Mouse (Mus musculus) liver, postnatal 0 days (tissue): Measurements from ENCODE around the gene Lce3a. TPM values are rescaled to one million over a fixed set of nuclear protein-coding genes. Genes with fewer than 3 reads are reported as not detected.
A peak's percentile ranks its signal among the peaks of the same experiment; 100 is the strongest.

Experiments
- ATAC-seq: fragments of 200-750 bp; cut with Nextera tagmentation; 2 replicates; pipeline ENCODE4 v1.8.0; 2017; ENCODE audit warnings: mild to moderate bottlenecking, moderate library complexity
- DNase-seq: peaks from one replicate; pipeline ENCODE4 v3.0.0-alpha.2; 2016
- H3K27ac ChIP-seq: fragments of 300-500 bp; sonication (generic); 2 replicates; pipeline ENCODE4 v1.5.1; 2014; ENCODE audit warnings: antibody characterized with exemption, moderate library complexity, mild to moderate bottlenecking, low read depth
- H3K27me3 ChIP-seq: fragments of 300-500 bp; sonication (generic); 2 replicates; pipeline ENCODE4 v1.6.1; 2014; ENCODE audit warnings: low read length, control low read depth, mixed read lengths; ENCODE audit not compliant: insufficient read depth
- H3K36me3 ChIP-seq: fragments of 300-500 bp; sonication (generic); replicated peaks from 2 replicates; pipeline ENCODE4 v1.6.1; 2014; ENCODE audit warnings: mild to moderate bottlenecking, control low read depth, low read length, moderate library complexity, mixed read lengths; ENCODE audit not compliant: insufficient read depth
- H3K4me1 ChIP-seq: fragments of 300-500 bp; sonication (generic); 2 replicates; pipeline ENCODE4 v1.6.1; 2014; ENCODE audit warnings: antibody characterized with exemption, mild to moderate bottlenecking, control low read depth; ENCODE audit not compliant: insufficient read depth
- H3K4me2 ChIP-seq: fragments of 300-500 bp; sonication (generic); 2 replicates; pipeline ENCODE4 v1.6.1; 2014; ENCODE audit warnings: low read depth, mild to moderate bottlenecking, low read length, moderate library complexity, mixed read lengths
- H3K4me3 ChIP-seq: fragments of 300-500 bp; sonication (generic); 2 replicates; pipeline ENCODE4 v1.5.1; 2014; ENCODE audit warnings: low read depth, low read length
- H3K9ac ChIP-seq: fragments of 300-500 bp; sonication (generic); replicated peaks from 2 replicates; pipeline ENCODE4 v1.6.1; 2014; ENCODE audit warnings: mild to moderate bottlenecking, moderate library complexity
- H3K9me3 ChIP-seq: fragments of 300-500 bp; sonication (generic); 2 replicates; pipeline ENCODE4 v1.6.1; 2016; ENCODE audit warnings: mild to moderate bottlenecking, control low read depth, low read length, mixed read lengths
- CTCF ChIP-seq: sonication (generic); IDR thresholded peaks from 2 replicates; pipeline ENCODE4 v1.5.1; 2016; ENCODE audit warnings: antibody characterized with exemption, low read depth
- EP300 ChIP-seq: IDR thresholded peaks from 2 replicates; pipeline ENCODE4 v1.6.1; 2016; ENCODE audit warnings: antibody characterized with exemption, low read depth, mild to moderate bottlenecking
- WGBS: fragments of 180-500 bp; shearing (Covaris S2); extraction: QIAGEN DNeasy Blood & Tissue Kit; methylation state at CpG from one replicate; pipeline ENCODE4 v1.1.7; 2014; ENCODE audit not compliant: insufficient replicate concordance; 5-methylcytosine and 5-hydroxymethylcytosine counted together
- polyA plus RNA-seq: library from polyadenylated mRNA; unstranded; fragments of >200 nt; fragmentation: Nextera tagmentation; extraction: Ambion mirVana; gene quantifications from 2 replicates; pipeline ENCODE4 v1.2.1, GENCODE M21; 2015

The Lce3a gene
- polyA plus RNA-seq: not detected in 2 replicates

DNA sequence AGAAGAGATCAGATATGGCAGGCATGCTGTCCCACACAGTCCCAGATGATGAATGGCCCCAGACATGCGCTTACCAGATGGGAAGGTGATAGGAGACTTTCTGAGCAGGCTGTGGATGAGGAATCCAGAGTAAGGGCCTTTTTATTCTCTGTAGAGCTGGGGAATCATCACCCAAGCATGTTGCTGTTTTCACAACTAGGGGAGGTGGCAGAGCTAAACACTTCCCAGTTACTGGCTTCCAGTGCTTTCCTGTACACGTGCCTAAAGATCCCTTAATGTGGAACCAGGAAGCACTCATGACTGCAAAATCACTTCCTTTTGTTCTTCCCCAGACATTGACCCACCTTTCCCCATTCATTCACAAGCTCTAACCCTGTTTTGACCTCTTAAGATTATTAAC lies at the start of gene Lce3a:
Gene Lce3a (minus strand): TSS at position 101 of the 400 bp plus-strand sequence.
- DNase-seq (no peak), ATAC-seq (no peak)
- no peaks in the 10 kb centered on the region for H3K36me3 ChIP-seq
- no peak within 1 kb of the TSS for H3K4me2 ChIP-seq
- no peak for TF ChIP-seq CTCF
- no peak for TF ChIP-seq EP300
- H3K27ac ChIP-seq: no peak within 1 kb of the TSS
- WGBS: 43% methylated on average over 2 of the region's 2 CpGs
- no peaks in the 10 kb centered on the region for H3K9me3 ChIP-seq
- no peaks in the 10 kb centered on the region for H3K4me1 ChIP-seq
- H3K27me3 ChIP-seq: no peaks in the 10 kb centered on the region
- no peak within 1 kb of the TSS for H3K4me3 ChIP-seq
- no peak within 1 kb of the TSS for H3K9ac ChIP-seq

- no peaks in the 10 kb centered on the region for H3K27me3 ChIP-seq
- no peak within 1 kb of the TSS for H3K9ac ChIP-seq
- DNase-seq (no peak), ATAC-seq (no peak)
- H3K36me3 ChIP-seq: no peaks in the 10 kb centered on the region
- no peak within 1 kb of the TSS for H3K4me2 ChIP-seq
- H3K9me3 ChIP-seq: no peaks in the 10 kb centered on the region
- H3K4me1 ChIP-seq: no peaks in the 10 kb centered on the region
- no peak within 1 kb of the TSS for H3K4me3 ChIP-seq
- no peak for TF ChIP-seq CTCF
- TF ChIP-seq EP300: no peak
- 79% methylated on average over 2 of the region's 2 CpGs for WGBS
- H3K27ac ChIP-seq: no peak within 1 kb of the TSS
Measured at GRCm38 (mm10) chr3:92966761-92967160, 40.7 kb upstream of the Lce3a start, which contains the start of gene Lce3e. Gene Lce3e (plus strand): TSS chr3:92967061.

GRCm38 (mm10) chr3:92957090-92957489 lies 31.1 kb upstream of the Lce3a start, which contains the start of gene Lce3d:
Gene Lce3d (plus strand): TSS chr3:92957390.
- TF ChIP-seq EP300: no peak
- no peak for TF ChIP-seq CTCF
- DNase-seq (no peak), ATAC-seq (no peak)
- H3K9ac ChIP-seq: no peak within 1 kb of the TSS
- no peaks in the 10 kb centered on the region for H3K27me3 ChIP-seq
- H3K4me2 ChIP-seq: no peak within 1 kb of the TSS
- WGBS: 84% methylated on average over 1 of the region's 1 CpGs
- no peaks in the 10 kb centered on the region for H3K9me3 ChIP-seq
- H3K27ac ChIP-seq: no peak within 1 kb of the TSS
- no peaks in the 10 kb centered on the region for H3K4me1 ChIP-seq
- no peak within 1 kb of the TSS for H3K4me3 ChIP-seq
- no peaks in the 10 kb centered on the region for H3K36me3 ChIP-seq

- TF ChIP-seq CTCF: no peak
- TF ChIP-seq EP300: no peak
- Histone ChIP-seq H3K4me2 (no peak within 1 kb of the TSS), H3K4me1 (no peaks in the 10 kb centered on the region), H3K4me3 (no peak within 1 kb of the TSS), H3K36me3 (no peaks in the 10 kb centered on the region), H3K27ac (no peak within 1 kb of the TSS), H3K9ac (no peak within 1 kb of the TSS), H3K27me3 (no peaks in the 10 kb centered on the region), H3K9me3 (no peaks in the 10 kb centered on the region)
- DNase-seq (no peak), ATAC-seq (no peak)
- 57% methylated on average over 1 of the region's 1 CpGs for WGBS
Measured at GRCm38 (mm10) chr3:92944186-92944585, 18.2 kb upstream of the Lce3a start, which contains the start of gene Lce3c. Gene Lce3c (plus strand): TSS chr3:92944486.

- no peak within 1 kb of the TSS for H3K4me3 ChIP-seq
- no peak for TF ChIP-seq EP300
- TF ChIP-seq CTCF: no peak
- 52% methylated on average over 2 of the region's 2 CpGs for WGBS
- H3K4me2 ChIP-seq: no peak within 1 kb of the TSS
- no peak within 1 kb of the TSS for H3K9ac ChIP-seq
- no peaks in the 10 kb centered on the region for H3K36me3 ChIP-seq
- H3K9me3 ChIP-seq: no peaks in the 10 kb centered on the region
- no peaks in the 10 kb centered on the region for H3K4me1 ChIP-seq
- no peak within 1 kb of the TSS for H3K27ac ChIP-seq
- H3K27me3 ChIP-seq: no peaks in the 10 kb centered on the region
- ATAC-seq: no peak
- no peak for DNase-seq
Measured at GRCm38 (mm10) chr3:92932679-92933078, 6.6 kb upstream of the Lce3a start, which contains the start of gene Lce3b. Gene Lce3b (plus strand): TSS chr3:92932979.

DNA sequence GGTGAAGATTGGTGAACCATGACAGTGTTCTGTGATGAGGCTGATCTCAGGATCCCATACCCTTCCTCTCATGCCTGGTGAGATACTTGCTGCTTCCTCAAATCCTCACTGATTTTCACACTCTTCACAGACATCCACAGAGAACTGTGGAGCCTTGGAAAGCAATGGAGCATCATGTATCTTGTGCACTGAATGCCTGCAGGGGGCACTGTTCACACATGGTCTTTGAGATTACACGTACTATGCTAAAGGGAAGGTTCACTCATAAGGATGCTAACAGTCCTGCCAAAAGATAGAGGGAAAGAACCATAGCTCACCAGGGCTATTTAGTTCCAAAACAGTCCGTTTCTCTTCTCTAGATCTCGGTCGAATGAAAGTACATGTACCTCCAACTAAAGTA lies 5.7 kb downstream of the Lce3a start:
- TF ChIP-seq EP300 (no peak), CTCF (peak; percentile 26; the same call in 1 of the 2 replicates)
- Histone ChIP-seq H3K9ac (no peak overlapping the region), H3K4me1 (no peaks in the 10 kb centered on the region), H3K27me3 (no peaks in the 10 kb centered on the region), H3K4me3 (no peak overlapping the region), H3K36me3 (no peaks in the 10 kb centered on the region), H3K27ac (no peak overlapping the region), H3K4me2 (no peak overlapping the region), H3K9me3 (no peaks in the 10 kb centered on the region)
- WGBS: 62% methylated on average over 4 of the region's 4 CpGs
- no peak for ATAC-seq
- DNase-seq: no peak

- Histone ChIP-seq H3K4me2 (no peak overlapping the region), H3K27ac (no peak overlapping the region), H3K4me3 (no peak overlapping the region), H3K9ac (no peak overlapping the region), H3K4me1 (no peaks in the 10 kb centered on the region), H3K27me3 (no peaks in the 10 kb centered on the region), H3K9me3 (no peaks in the 10 kb centered on the region), H3K36me3 (no peaks in the 10 kb centered on the region)
- 25% methylated on average over 4 of the region's 4 CpGs for WGBS
- TF ChIP-seq CTCF (peak; percentile 58), EP300 (no peak)
- ATAC-seq (no peak), DNase-seq (no peak)
Measured at GRCm38 (mm10) chr3:92907571-92907970, 18.5 kb downstream of the Lce3a start.
